Mouse (Mus musculus): ENCODE data around the gene Tceal5.

DNA sequence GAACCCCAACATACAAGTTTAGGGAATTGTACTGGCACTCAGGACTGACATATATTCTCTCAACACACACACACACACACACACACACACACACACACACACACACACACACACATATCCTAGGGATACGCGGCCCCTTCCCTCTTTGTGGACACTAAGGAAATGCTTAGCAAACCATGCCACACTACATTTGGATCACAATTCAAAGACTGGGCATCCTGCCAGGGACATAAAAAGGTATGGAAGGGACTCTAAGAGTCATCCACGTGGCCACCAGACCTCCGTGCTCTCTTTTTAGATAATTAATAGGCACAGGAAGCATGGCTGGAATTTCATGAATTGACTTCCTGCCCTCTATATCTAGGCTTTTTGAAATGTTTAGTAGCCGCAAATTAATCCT lies 24.1 kb upstream of the Tceal5 start:
- TF ChIP-seq CTCF (IDR thresholded peaks at IDR 0.05; ENCODE audit: low read depth) (no peak), EP300 (IDR thresholded peaks at IDR 0.05; ENCODE audit: low read depth) (no peak)
